Mouse (Mus musculus) small intestine, adult 2 months (tissue): ENCODE data around the gene Mtg1.
"Not testable (repeated sequence)": the region's sequence is repeated elsewhere in the genome, so short reads cannot be mapped to it uniquely, and the experiment has no call there.

ENCODE experiments used
- CTCF ChIP-seq: fragments of 200-500 bp; IDR thresholded peaks from 2 replicates; pipeline ENCODE4 v1.5.1; 2012; ENCODE audit warnings: low read depth, mild to moderate bottlenecking, control low read depth, inconsistent platforms, low read length, moderate library complexity, mixed read lengths; ENCODE audit not compliant: insufficient replicate concordance, insufficient read length; ENCODE audit errors: extremely low read depth
- POLR2A ChIP-seq: fragments of 200-500 bp; IDR thresholded peaks from 2 replicates; pipeline ENCODE4 v1.6.1; 2012; ENCODE audit warnings: low read depth, mild to moderate bottlenecking, control low read depth, inconsistent platforms, low read length, moderate library complexity

DNA sequence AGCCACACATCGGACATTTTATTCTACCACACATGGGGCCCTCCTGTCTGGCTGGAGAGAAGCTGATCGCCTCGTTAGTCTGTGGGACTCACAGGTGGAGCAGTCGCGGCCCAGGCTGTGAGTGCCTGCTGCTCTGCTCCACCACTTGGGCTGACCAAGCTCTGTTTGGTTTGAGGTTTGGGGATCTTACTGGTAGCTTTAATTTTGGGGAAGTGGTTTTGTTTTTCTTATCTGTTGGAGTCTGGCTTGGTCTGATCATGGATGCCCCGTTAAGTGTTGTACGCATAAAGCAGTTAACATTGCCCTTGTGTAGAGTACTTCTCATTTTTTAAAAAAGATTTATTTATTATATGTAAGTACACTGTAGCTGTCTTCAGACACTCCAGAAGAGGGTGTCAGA is 3.3 kb upstream of the Mtg1 start:
- not testable (repeated sequence) for TF ChIP-seq CTCF, POLR2A
